Mouse (Mus musculus) gastrocnemius, postnatal 14 days (tissue): Measurements from ENCODE around the gene Tdp2. TPM values are rescaled to one million over a fixed set of nuclear protein-coding genes. Genes with fewer than 3 reads are reported as not detected.

Source experiments
- DNase-seq: peaks from one replicate; pipeline ENCODE4 v3.0.0; 2021; ENCODE audit warnings: mixed read lengths
- intact Hi-C: fragments of 180-260 bp; cut with DNase I; formaldehyde crosslinking; loops from one replicate; pipeline ENCODE4 v1.15.1; 2025; ENCODE audit warnings: low total_unique reads
- long read RNA-seq, 2 experiments: library from polyadenylated mRNA; stranded (forward); transcript quantifications; one replicate each; pipeline ENCODE4 v2.0.0; 2021
- total RNA-seq, 2 experiments: library from RNA; stranded (reverse); gene quantifications; 2 replicates each; pipeline ENCODE4 v1.2.3; 2021

Gene Tdp2
- 1 to 10 TPM; 7.3 to 9.2 TPM for total RNA-seq
- long read RNA-seq, experiment 1, transcript Tdp2-201 (7 exons, 1,957 nt), result major isoform, 14 of 19 reads
- long read RNA-seq, experiment 1, partial matches to known transcripts, result 0 of 19 reads
- long read RNA-seq, experiment 1, other reads (novel, unspliced or antisense), result 4 of 19 reads
- long read RNA-seq, experiment 2, transcript Tdp2-201 (7 exons, 1,957 nt), result major isoform, 12 of 14 reads
- long read RNA-seq, experiment 2, partial matches to known transcripts, result 0 of 14 reads
- long read RNA-seq, experiment 2, other reads (novel, unspliced or antisense), result 1 of 14 reads

DNA sequence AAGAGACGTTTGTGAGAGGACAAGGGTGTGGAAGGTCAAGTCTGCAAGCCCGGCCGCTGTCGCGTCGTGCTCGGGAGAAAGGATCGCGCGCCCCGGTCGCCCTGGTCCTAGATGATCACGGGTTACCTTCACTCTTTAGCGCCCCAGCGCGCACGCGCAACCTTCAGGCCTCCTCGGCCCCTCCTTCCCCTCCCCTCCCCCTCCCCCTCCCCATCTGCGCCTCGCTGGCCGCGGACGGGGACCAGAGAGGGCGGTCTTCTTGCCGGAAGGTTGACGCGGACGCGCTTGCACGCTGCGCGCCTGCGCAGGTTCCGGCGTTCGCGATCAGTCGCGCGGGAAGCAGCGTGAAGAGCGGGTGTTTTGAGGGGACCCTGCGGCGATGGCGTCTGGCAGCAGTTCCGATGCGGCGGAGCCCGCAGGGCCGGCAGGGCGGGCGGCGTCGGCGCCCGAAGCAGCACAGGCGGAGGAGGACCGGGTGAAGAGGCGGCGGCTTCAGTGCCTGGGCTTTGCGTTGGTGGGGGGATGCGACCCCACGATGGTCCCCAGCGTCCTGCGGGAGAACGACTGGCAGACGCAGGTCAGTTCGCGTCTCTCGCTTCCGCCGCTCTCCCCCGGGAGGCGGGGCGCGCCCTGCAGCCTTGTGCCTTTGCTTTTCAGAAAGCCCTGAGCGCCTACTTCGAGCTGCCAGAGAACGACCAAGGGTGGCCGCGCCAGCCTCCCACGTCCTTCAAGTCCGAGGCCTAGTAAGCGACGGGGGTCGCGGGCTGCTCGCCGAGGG is at the start of gene Tdp2, which contains the start of gene Acot13:
Gene Tdp2 (plus strand): TSS at position 327 of the 778 bp plus-strand sequence.
Gene Acot13 (minus strand): TSS at position 188 of the 778 bp plus-strand sequence.
- peak; percentile 96 for DNase-seq
- intact Hi-C loops, result no loop called here

GRCm38 (mm10) chr13:24781916-24782315 is 49.6 kb upstream of the Tdp2 start:
- intact Hi-C loops, result no loop called here
- DNase-seq, result no peak

- intact Hi-C loops, result no loop called here
- no peak for DNase-seq
Measured at GRCm38 (mm10) chr13:24786014-24786490, 45.4 kb upstream of the Tdp2 start.

DNA sequence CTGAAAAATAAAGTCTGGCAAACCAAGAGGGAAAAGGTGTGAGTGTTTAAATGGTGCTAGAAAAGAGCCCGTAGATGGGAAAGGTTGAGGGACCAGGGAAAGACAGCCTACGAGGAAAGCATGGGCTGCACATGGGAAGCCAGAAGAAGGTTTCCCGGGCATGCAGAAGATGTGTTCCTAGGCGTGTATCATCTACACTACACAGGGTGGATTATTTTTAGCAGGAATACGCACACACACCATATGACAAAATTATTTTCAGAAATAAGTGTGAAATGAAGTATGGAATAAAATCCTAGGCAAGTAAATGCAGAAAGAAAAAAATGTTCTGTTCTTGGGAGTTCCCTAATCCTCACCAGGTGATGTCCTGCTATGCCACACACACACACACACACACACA is 44.0 kb upstream of the Tdp2 start:
- intact Hi-C loops, result no loop called here
- no peak for DNase-seq

GRCm38 (mm10) chr13:24791349-24791748 is 40.1 kb upstream of the Tdp2 start:
- DNase-seq, result no peak

GRCm38 (mm10) chr13:24792411-24793045 is 39.0 kb upstream of the Tdp2 start:
- intact Hi-C loops, result no loop called here
- no peak for DNase-seq

More at GRCm38 (mm10) chr13:24791349-24791748, 40.1 kb upstream of the Tdp2 start:
- intact Hi-C loops, result no loop called here

DNA sequence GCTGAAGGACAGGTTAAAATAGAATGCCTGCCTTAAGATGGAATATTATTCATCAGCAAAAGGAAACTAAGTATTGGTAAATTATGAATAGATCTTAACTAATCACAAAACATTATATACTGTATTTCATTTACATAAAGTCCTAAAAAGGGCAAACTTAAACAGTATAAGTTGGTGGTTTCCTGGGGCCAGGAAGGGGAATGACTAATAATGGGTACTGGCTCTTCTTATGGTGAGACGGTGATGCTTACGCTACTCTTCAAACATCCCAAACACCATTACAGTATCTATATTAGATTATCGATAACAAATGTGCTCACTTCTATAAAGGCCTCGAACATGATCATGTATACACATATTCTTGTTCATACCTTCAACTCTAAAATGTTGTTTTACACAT is 32.8 kb upstream of the Tdp2 start:
- no peak for DNase-seq
- intact Hi-C loops, result no loop called here

GRCm38 (mm10) chr13:24799378-24799777 is 32.1 kb upstream of the Tdp2 start:
- intact Hi-C loops, result no loop called here
- no peak for DNase-seq

GRCm38 (mm10) chr13:24799925-24800673 is 31.4 kb upstream of the Tdp2 start:
- DNase-seq, result no peak
- intact Hi-C loops, result no loop called here

DNA sequence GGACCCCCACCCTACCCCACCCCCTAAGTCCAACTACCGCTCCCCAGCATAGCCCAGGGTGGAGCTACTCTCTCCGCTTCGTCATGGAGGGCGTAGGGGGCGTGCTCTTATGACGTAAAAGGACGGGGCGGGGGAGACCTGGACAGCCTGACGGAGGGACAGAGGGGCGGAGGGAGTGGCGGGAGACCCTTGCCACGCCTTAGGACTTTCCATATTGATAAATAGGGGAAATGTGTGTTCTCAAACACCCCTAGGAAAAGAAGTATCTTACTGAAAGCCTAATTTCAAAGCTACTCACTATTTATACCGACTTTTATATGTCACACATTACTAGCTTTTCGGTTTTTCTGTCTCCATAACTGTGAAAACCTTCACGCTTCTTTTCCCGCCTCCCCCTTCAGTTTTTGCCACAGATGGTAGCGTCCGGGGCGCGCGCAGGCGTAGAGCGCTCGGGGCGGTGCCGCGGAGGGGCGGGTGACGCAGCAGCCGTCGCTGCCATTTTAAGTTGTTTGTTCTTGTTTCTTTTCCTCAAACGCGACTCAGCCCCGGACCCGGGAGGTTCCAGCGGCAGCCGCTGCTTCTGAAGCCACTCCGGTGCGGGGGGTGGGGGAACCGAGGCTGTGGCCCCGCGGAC is 30.7 kb upstream of the Tdp2 start:
- peak; percentile 97 for DNase-seq
- intact Hi-C loops, result no loop called here

- intact Hi-C loops, result no loop called here
- DNase-seq, result peak; percentile 67
Measured at GRCm38 (mm10) chr13:24801308-24801921, 30.1 kb upstream of the Tdp2 start, which contains the start of gene BC005537. Gene BC005537, plus strand, starts transcription at chr13:24801657.

- intact Hi-C loops, result no loop called here
- no peak for DNase-seq
Measured at GRCm38 (mm10) chr13:24802131-24802691, 29.3 kb upstream of the Tdp2 start.

DNA sequence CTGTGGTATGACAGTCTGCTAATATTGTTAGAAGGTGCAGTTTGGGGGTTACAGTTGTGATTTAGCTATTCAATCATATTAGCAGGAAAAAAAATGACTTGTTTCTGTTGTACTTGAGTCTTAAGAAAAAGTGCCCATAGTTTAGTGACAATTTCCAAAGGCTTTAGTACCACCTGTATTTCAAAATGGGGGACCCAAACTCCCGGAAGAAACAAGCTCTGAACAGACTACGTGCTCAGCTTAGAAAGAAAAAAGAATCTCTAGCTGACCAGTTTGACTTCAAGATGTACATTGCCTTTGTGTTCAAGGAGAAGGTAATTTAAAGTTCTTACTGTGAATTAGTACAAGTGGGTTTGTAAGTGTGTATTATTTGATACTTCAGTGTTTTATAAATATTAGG is 28.3 kb upstream of the Tdp2 start:
- DNase-seq, result no peak
- intact Hi-C loops, result no loop called here

DNA sequence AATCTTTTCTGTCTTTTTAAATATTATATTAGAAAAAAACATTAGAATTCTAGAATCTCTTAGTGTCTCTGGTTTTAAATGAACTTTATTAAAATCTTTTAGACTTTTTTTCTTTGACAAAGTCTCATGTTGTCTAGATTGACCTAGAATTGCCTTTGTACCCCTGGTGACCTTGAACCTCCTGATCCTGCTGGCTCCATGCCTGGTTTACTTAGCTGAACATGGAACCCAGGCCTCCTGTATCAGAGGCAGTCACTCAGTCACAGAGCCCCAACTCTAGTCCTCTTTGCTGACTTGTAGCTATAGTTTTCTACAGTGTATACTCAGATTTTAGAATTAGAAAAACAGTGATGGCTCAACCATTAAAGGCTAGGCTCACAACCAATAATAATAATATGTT is 25.4 kb upstream of the Tdp2 start:
- intact Hi-C loops, result no loop called here
- no peak for DNase-seq

- no peak for DNase-seq
- intact Hi-C loops, result no loop called here
Measured at GRCm38 (mm10) chr13:24812521-24812920, 19.0 kb upstream of the Tdp2 start.

DNA sequence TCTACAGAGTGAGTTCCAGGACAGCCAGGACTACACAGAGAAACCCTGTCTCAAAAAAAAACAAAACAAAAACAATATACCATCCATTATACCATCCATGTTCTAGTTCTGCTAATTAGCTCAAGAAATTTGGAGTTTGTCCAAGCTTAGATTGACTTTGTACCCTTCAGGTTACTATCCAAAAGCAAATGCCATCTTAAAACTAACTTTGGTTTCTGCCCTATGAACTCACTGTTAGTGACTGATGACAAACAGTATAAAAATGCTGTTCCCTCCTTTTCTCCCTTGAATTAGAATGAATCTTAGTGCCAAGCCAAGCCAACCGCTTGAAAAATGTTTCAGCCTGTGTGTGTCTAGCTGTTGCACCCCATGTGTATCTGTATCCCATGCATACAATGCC is 16.9 kb upstream of the Tdp2 start:
- intact Hi-C loops, result no loop called here
- no peak for DNase-seq

GRCm38 (mm10) chr13:24816125-24817092 is 15.1 kb upstream of the Tdp2 start:
- intact Hi-C loops, result no loop called here
- DNase-seq, result no peak
